Mouse (Mus musculus) kidney, adult 2 months (tissue): ENCODE measurements around the gene Mfsd5.
A peak's percentile ranks its signal among the peaks of the same experiment; 100 is the strongest.

ENCODE experiments used
- CTCF ChIP-seq: fragments of 200-500 bp; conservative IDR thresholded peaks from 2 replicates; pipeline ENCODE4 v1.5.1; 2011; ENCODE audit warnings: low read depth, mild to moderate bottlenecking, control low read depth, low read length, moderate library complexity, mixed read lengths; ENCODE audit not compliant: insufficient read depth, insufficient read length
- POLR2A ChIP-seq: fragments of 200-500 bp; IDR thresholded peaks from one replicate; pipeline ENCODE4 v1.6.1; 2011; ENCODE audit warnings: low read depth, low read length, control low read depth

DNA sequence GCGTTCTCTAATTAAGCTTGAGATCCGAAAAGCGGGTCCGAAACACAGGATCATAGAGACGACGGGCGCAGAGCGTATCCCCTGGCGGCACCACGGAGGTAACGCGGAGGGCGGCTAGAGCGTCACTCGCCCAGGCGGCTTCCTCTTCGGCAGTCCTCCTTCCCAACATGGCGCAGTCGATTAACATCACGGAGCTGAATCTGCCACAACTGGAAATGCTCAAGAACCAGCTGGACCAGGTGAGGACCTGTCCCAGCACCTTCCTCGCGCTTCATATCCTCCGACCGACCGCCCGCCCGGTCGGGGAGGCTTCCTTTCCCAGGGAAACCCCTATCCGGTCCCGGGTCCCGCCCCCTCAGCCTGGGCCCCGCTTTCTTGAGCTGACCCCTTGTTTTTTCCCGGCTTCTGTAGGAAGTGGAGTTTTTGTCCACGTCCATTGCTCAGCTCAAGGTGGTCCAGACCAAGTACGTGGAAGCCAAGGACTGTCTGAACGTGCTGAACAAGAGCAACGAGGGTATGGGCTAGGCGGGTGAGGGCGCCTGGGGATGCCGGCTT is 46.8 kb downstream of the Mfsd5 start, which contains the start of gene Pfdn5:
- TF ChIP-seq POLR2A (peak; percentile 15), CTCF (peak; percentile 50)
